Mouse (Mus musculus): ENCODE measurements at regions not wholly inside any gene's neighbourhood (a gene's known extent, or its start where the extent isn't known, plus 50 kb on each side); places are given as distances from the start of the nearest gene placed in this dataset.

DNA sequence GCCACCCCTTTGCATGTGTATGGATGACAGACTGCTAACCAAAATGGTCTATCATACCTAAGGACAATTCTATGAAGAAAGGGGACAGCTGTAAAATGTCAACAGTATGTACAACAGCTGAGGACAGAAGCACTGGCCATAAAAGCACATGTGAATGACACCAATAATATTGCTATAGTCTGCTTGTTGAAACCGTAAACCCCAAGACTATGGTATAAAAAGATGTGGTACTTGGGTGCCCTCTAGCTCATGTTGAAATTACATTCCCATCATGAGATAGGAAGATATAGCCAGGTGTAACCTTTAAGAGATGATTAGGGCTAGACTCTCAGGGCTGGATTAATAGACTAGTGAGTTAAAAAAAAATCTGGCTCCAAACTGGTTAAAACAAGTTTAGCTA, 361.6 kb upstream of the Sptlc3 start:
- no peaks in the 10 kb centered on the region for H3K79me2 ChIP-seq (ENCODE audit: control insufficient read depth, insufficient read depth)
- H3K27me3 ChIP-seq (ENCODE audit: control insufficient read depth, insufficient read depth, insufficient read length): no peaks in the 10 kb centered on the region
- no peaks in the 10 kb centered on the region for H3K79me3 ChIP-seq (ENCODE audit: low read depth)
- no peak overlapping the region for H3ac ChIP-seq (ENCODE audit: control insufficient read depth, insufficient read length, low read depth)
- H3K36me3 ChIP-seq (ENCODE audit: control insufficient read depth, insufficient read depth): no peaks in the 10 kb centered on the region
- no peak overlapping the region for H3K4me3 ChIP-seq (ENCODE audit: insufficient read depth, poor library complexity, severe bottlenecking)
- TF ChIP-seq MYOD1 (IDR thresholded peaks at IDR 0.05; ENCODE audit: control insufficient read depth, insufficient read length, low read depth) (no peak), CTCF (IDR thresholded peaks at IDR 0.05; ENCODE audit: control insufficient read depth, insufficient read depth, insufficient read length) (no peak), FOSL1 (IDR thresholded peaks at IDR 0.05; ENCODE audit: insufficient read depth, low read length, poor library complexity, severe bottlenecking) (no peak), USF1 (IDR thresholded peaks at IDR 0.05; ENCODE audit: low read depth) (no peak), MAX (IDR thresholded peaks at IDR 0.05) (no peak), CEBPB (IDR thresholded peaks at IDR 0.05; ENCODE audit: low read depth) (no peak), MYOG (IDR thresholded peaks at IDR 0.05; ENCODE audit: control insufficient read depth, extremely low read depth, insufficient read length) (no peak)

DNA sequence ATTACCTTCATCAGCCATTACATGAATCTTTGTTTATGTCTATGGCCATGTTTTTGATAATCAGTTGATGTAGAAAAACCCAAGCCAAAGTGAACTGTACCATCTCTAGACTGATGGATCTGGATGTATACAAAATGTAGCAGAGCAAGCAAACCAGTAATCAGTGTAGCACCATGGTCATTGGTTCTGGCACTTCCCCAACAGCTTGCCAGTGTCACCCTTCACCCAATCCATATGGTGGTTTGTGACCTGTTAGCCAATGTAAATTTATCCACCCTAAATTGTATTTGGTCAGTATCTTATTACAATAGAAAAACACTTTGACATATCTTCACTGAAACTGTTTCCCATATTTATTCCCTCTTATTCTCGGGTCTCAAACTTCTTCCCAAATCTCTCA, 346.7 kb upstream of the Sptlc3 start:
- no peak overlapping the region for H3K4me3 ChIP-seq (ENCODE audit: insufficient read depth, poor library complexity, severe bottlenecking)
- no peaks in the 10 kb centered on the region for H3K79me2 ChIP-seq (ENCODE audit: control insufficient read depth, insufficient read depth)
- H3K27me3 ChIP-seq (ENCODE audit: control insufficient read depth, insufficient read depth, insufficient read length): no peaks in the 10 kb centered on the region
- no peaks in the 10 kb centered on the region for H3K79me3 ChIP-seq (ENCODE audit: low read depth)
- no peak overlapping the region for H3ac ChIP-seq (ENCODE audit: control insufficient read depth, insufficient read length, low read depth)
- TF ChIP-seq CEBPB (IDR thresholded peaks at IDR 0.05; ENCODE audit: low read depth): no peak
- no peak for TF ChIP-seq CTCF (IDR thresholded peaks at IDR 0.05; ENCODE audit: control insufficient read depth, insufficient read depth, insufficient read length)
- TF ChIP-seq USF1 (IDR thresholded peaks at IDR 0.05; ENCODE audit: low read depth): no peak
- no peak for TF ChIP-seq MAX (IDR thresholded peaks at IDR 0.05)
- no peaks in the 10 kb centered on the region for H3K36me3 ChIP-seq (ENCODE audit: control insufficient read depth, insufficient read depth)

DNA sequence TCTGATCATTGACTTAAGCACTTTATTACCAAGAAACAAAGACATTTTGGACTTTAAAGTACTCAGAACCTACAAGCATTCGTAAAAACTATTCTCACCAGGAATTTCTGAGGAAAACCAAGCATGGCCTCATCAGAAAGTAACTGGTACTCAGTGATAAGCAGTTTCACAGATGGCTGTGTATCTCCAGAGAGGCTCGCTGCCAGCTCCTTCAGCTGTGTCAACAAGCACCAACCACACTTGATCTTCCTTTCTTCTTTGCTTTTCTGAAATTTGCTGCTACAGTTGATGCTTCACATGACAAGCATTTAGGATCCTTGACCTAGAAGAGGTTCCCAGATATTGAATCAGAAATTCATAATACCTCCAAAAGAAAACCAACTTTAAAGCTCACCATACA, 314.1 kb upstream of the Sptlc3 start:
- no peak overlapping the region for H3K4me3 ChIP-seq (ENCODE audit: insufficient read depth, poor library complexity, severe bottlenecking)
- no peaks in the 10 kb centered on the region for H3K27me3 ChIP-seq (ENCODE audit: control insufficient read depth, insufficient read depth, insufficient read length)
- no peaks in the 10 kb centered on the region for H3K79me3 ChIP-seq (ENCODE audit: low read depth)
- H3K79me2 ChIP-seq (ENCODE audit: control insufficient read depth, insufficient read depth): no peaks in the 10 kb centered on the region
- H3ac ChIP-seq (ENCODE audit: control insufficient read depth, insufficient read length, low read depth): no peak overlapping the region
- TF ChIP-seq MAX (IDR thresholded peaks at IDR 0.05) (no peak), MYOD1 (IDR thresholded peaks at IDR 0.05; ENCODE audit: control insufficient read depth, insufficient read length, low read depth) (no peak), MYOG (IDR thresholded peaks at IDR 0.05; ENCODE audit: control insufficient read depth, extremely low read depth, insufficient read length) (no peak), USF1 (IDR thresholded peaks at IDR 0.05; ENCODE audit: low read depth) (no peak), FOSL1 (IDR thresholded peaks at IDR 0.05; ENCODE audit: insufficient read depth, low read length, poor library complexity, severe bottlenecking) (no peak), CTCF (IDR thresholded peaks at IDR 0.05; ENCODE audit: control insufficient read depth, insufficient read depth, insufficient read length) (no peak), CEBPB (IDR thresholded peaks at IDR 0.05; ENCODE audit: low read depth) (no peak)
- H3K36me3 ChIP-seq (ENCODE audit: control insufficient read depth, insufficient read depth): no peaks in the 10 kb centered on the region

DNA sequence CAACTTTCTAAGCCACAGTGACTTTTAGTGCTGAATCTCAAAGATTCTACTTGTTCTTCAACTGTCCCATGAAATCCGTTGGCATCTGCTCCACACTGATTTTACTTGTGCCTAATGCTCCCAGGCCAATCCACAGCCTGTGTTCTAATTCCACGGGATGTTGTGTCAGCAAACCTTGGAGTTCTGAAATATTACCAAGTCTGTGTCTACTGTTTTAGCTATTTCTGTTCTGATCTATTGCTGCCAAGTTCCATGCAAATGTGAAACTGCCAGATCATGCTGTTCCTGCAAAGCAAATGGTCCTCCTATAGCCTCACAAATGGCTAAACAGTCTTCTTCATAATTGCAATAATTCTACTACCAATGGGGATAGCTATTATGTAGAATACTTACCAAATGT, 295.4 kb upstream of the Sptlc3 start:
- Histone ChIP-seq H3K79me3 (ENCODE audit: low read depth) (no peaks in the 10 kb centered on the region), H3K79me2 (ENCODE audit: control insufficient read depth, insufficient read depth) (no peaks in the 10 kb centered on the region), H3K36me3 (ENCODE audit: control insufficient read depth, insufficient read depth) (no peaks in the 10 kb centered on the region), H3K4me3 (ENCODE audit: insufficient read depth, poor library complexity, severe bottlenecking) (no peak overlapping the region), H3ac (ENCODE audit: control insufficient read depth, insufficient read length, low read depth) (no peak overlapping the region), H3K27me3 (ENCODE audit: control insufficient read depth, insufficient read depth, insufficient read length) (no peaks in the 10 kb centered on the region)
- no peak for TF ChIP-seq USF1 (IDR thresholded peaks at IDR 0.05; ENCODE audit: low read depth)
- TF ChIP-seq MYOG (IDR thresholded peaks at IDR 0.05; ENCODE audit: control insufficient read depth, extremely low read depth, insufficient read length): no peak
- no peak for TF ChIP-seq CTCF (IDR thresholded peaks at IDR 0.05; ENCODE audit: control insufficient read depth, insufficient read depth, insufficient read length)
- TF ChIP-seq MAX (IDR thresholded peaks at IDR 0.05): no peak
- TF ChIP-seq MYOD1 (IDR thresholded peaks at IDR 0.05; ENCODE audit: control insufficient read depth, insufficient read length, low read depth): no peak
- TF ChIP-seq FOSL1 (IDR thresholded peaks at IDR 0.05; ENCODE audit: insufficient read depth, low read length, poor library complexity, severe bottlenecking): no peak
- no peak for TF ChIP-seq CEBPB (IDR thresholded peaks at IDR 0.05; ENCODE audit: low read depth)

DNA sequence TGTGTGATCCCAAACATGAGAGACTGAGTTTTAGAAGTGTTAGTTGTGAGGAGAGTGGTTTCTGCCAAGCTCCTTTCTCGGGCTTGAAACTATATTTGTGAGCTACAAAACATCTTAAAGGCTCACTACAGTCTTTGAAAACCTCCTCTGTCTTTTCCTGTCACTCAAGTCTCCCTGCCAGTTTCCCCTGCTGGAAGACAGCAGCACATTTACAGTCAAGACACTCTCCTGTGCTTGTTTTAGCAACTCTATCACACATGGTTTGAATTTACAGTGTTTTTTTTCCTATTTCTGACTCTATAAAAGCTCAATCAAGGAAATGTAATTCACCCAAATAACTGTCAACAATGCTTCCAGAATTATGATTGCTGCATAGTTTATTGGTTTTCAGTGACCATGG, 286.1 kb upstream of the Sptlc3 start:
- H3K79me3 ChIP-seq (ENCODE audit: low read depth): no peaks in the 10 kb centered on the region

DNA sequence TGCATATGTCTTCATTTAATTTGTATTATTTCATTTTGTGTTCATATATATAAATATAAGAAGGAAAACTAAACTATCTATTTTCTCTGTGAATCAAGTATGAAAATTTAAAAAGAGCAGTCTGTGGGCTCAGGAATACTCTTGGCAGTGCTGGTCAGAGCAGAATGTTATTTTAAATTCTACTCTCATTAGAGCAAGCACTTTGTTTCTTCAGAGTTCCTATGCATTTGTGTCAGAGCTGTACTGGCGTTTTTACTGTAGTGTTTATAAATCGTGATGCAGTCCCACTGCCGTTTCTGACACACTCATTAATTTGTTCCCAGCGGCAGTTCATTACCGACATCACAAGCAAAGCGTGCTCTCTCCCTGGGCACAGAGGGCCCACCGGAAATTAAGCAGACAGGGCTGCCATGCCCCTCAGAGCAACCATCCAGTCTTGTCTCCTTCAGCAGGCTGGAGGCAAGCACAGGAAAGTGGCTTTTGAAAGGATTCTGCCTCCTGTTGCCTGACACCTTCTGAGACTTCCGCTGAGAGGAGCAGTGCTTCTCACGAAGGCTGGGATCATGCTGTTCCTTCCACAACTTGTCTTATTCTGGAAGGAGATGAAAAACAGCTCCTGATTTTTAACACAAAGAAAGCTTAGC, 272.8 kb upstream of the Sptlc3 start:
- H3K79me3 ChIP-seq (ENCODE audit: low read depth): no peaks in the 10 kb centered on the region
- no peaks in the 10 kb centered on the region for H3K27me3 ChIP-seq (ENCODE audit: control insufficient read depth, insufficient read depth, insufficient read length)
- H3K79me2 ChIP-seq (ENCODE audit: control insufficient read depth, insufficient read depth): no peaks in the 10 kb centered on the region
- H3ac ChIP-seq (ENCODE audit: control insufficient read depth, insufficient read length, low read depth): no peak overlapping the region
- TF ChIP-seq USF1 (IDR thresholded peaks at IDR 0.05; ENCODE audit: low read depth) (no peak), MYOG (IDR thresholded peaks at IDR 0.05; ENCODE audit: control insufficient read depth, extremely low read depth, insufficient read length) (no peak)
- no peak overlapping the region for H3K4me3 ChIP-seq (ENCODE audit: insufficient read depth, poor library complexity, severe bottlenecking)
- no peaks in the 10 kb centered on the region for H3K36me3 ChIP-seq (ENCODE audit: control insufficient read depth, insufficient read depth)

More for the DNA sequence above, 286.1 kb upstream of the Sptlc3 start:
- no peaks in the 10 kb centered on the region for H3K27me3 ChIP-seq (ENCODE audit: control insufficient read depth, insufficient read depth, insufficient read length)
- no peaks in the 10 kb centered on the region for H3K36me3 ChIP-seq (ENCODE audit: control insufficient read depth, insufficient read depth)
- no peak overlapping the region for H3K4me3 ChIP-seq (ENCODE audit: insufficient read depth, poor library complexity, severe bottlenecking)
- no peak overlapping the region for H3ac ChIP-seq (ENCODE audit: control insufficient read depth, insufficient read length, low read depth)
- H3K79me2 ChIP-seq (ENCODE audit: control insufficient read depth, insufficient read depth): no peaks in the 10 kb centered on the region
- no peak for TF ChIP-seq USF1 (IDR thresholded peaks at IDR 0.05; ENCODE audit: low read depth)
- TF ChIP-seq MAX (IDR thresholded peaks at IDR 0.05): no peak
- no peak for TF ChIP-seq CEBPB (IDR thresholded peaks at IDR 0.05; ENCODE audit: low read depth)
- no peak for TF ChIP-seq CTCF (IDR thresholded peaks at IDR 0.05; ENCODE audit: control insufficient read depth, insufficient read depth, insufficient read length)
- TF ChIP-seq MYOD1 (IDR thresholded peaks at IDR 0.05; ENCODE audit: control insufficient read depth, insufficient read length, low read depth): no peak
- TF ChIP-seq FOSL1 (IDR thresholded peaks at IDR 0.05; ENCODE audit: insufficient read depth, low read length, poor library complexity, severe bottlenecking): no peak
- TF ChIP-seq MYOG (IDR thresholded peaks at IDR 0.05; ENCODE audit: control insufficient read depth, extremely low read depth, insufficient read length): no peak
